8 mouse cellular contexts compared by ENCODE assay signal in genomic region chr6:67169873-67170673, GRCm38 (mm10).
DNase-seq lines count a peak whose midpoint lies in the region; ATAC-seq lines count a peak whose summit lies in the region.

No protein-coding gene starts in this region.

- H3K27ac ChIP-seq in hindbrain, embryonic 14.5 days = no peak overlapping the region

- H3K4me2 ChIP-seq in hindbrain, embryonic 14.5 days (replicated peaks) = peak overlapping the region; percentile 24

- ATAC-seq in hindbrain, embryonic 14.5 days (ENCODE audit: low FRiP score) = peak; percentile 71
- peak; percentile 95 for ATAC-seq in megakaryocyte progenitor cell, adult 5-6 weeks (replicated peaks; ENCODE audit: poor library complexity)

- intact Hi-C loops in left cerebral cortex, postnatal 25 days (cut with DNase I) = loop anchor here (1.0 to 10.0 kb wide), 5 partner anchors 97 to 633 kb away; partner anchors contain the start of genes Mad2l1 and Tacstd2

- DNase-seq in left cerebral cortex, adult 18-20 months (ENCODE audit: low spot score in 2 of 2) = peak; percentile 36 to 42
- DNase-seq in left cerebral cortex, adult 11 months (ENCODE audit: low spot score) = no peak
- DNase-seq in cerebellum, adult 9-10 months = peak; percentile 64
- DNase-seq in frontal cortex, postnatal 36 days (ENCODE audit: low spot score in 2 of 2) = peak; percentile 33 to 40
- peak; percentile 75 for DNase-seq in hindbrain, embryonic 14.5 days (ENCODE audit: low spot score)
- DNase-seq in left cerebral cortex, postnatal 25 days (ENCODE audit: low spot score in 2 of 2) = peak; percentile 35 to 61
- DNase-seq in right cerebral cortex, postnatal 25 days = peak; percentile 23

- no peaks in the 10 kb centered on the region for H3K27me3 ChIP-seq in hindbrain, embryonic 14.5 days (ENCODE audit: control insufficient read depth, insufficient read depth, low read length)

- H3K4me3 ChIP-seq in hindbrain, embryonic 14.5 days (replicated peaks; ENCODE audit: low read length) = no peak overlapping the region

- no peaks in the 10 kb centered on the region for H3K4me1 ChIP-seq in hindbrain, embryonic 14.5 days (replicated peaks; ENCODE audit: control insufficient read depth, insufficient read depth, low read length)

- H3K9ac ChIP-seq in hindbrain, embryonic 14.5 days = no peak overlapping the region

- no peaks in the 10 kb centered on the region for H3K36me3 ChIP-seq in hindbrain, embryonic 14.5 days (replicated peaks; ENCODE audit: control insufficient read depth, insufficient read depth)

- 56% methylated on average over 13 of the region's 13 CpGs for WGBS in hindbrain, embryonic 14.5 days

- H3K9me3 ChIP-seq in hindbrain, embryonic 14.5 days (ENCODE audit: control insufficient read depth, low read length) = 0 out of 2 replicates have a peak, but pooled peaks cover 4% of the 10 kb centered on the region
